Mouse (Mus musculus) embryonic facial prominence, embryonic 14.5 days (tissue): ENCODE measurements around the gene Epc2. TPM values are rescaled to one million over a fixed set of nuclear protein-coding genes. Genes with fewer than 3 reads are reported as not detected.

Experiments
- ATAC-seq: fragments of 200-750 bp; cut with Nextera tagmentation; 2 replicates; pipeline ENCODE4 v1.8.0; 2017; ENCODE audit warnings: low read depth, moderate number of reproducible peaks, moderate TSS enrichment
- DNase-seq: peaks from one replicate; pipeline ENCODE4 v3.0.0-alpha.2; 2015; ENCODE audit warnings: low spot score
- H3K27ac ChIP-seq: fragments of 300-500 bp; sonication (generic); replicated peaks from 2 replicates; pipeline ENCODE4 v1.5.1; 2014; ENCODE audit warnings: low read depth, mild to moderate bottlenecking, low read length, moderate library complexity
- H3K27me3 ChIP-seq: fragments of 300-500 bp; sonication (generic); replicated peaks from 2 replicates; pipeline ENCODE4 v1.6.1; 2014; ENCODE audit warnings: low read length; ENCODE audit not compliant: control insufficient read depth, insufficient read depth
- H3K36me3 ChIP-seq: fragments of 300-500 bp; sonication (generic); 2 replicates; pipeline ENCODE4 v1.6.1; 2014; ENCODE audit warnings: low read length, mixed read lengths; ENCODE audit not compliant: control insufficient read depth, insufficient read depth
- H3K4me1 ChIP-seq: fragments of 300-500 bp; sonication (generic); 2 replicates; pipeline ENCODE4 v1.6.1; 2014; ENCODE audit warnings: antibody characterized with exemption, low read length; ENCODE audit not compliant: control insufficient read depth, insufficient read depth
- H3K4me2 ChIP-seq: fragments of 300-500 bp; sonication (generic); 2 replicates; pipeline ENCODE4 v1.6.1; 2014; ENCODE audit warnings: low read depth, mild to moderate bottlenecking, low read length, moderate library complexity, mixed read lengths
- H3K4me3 ChIP-seq: fragments of 300-500 bp; sonication (generic); 2 replicates; pipeline ENCODE4 v1.5.1; 2014; ENCODE audit warnings: low read depth, mild to moderate bottlenecking, low read length
- H3K9ac ChIP-seq: fragments of 300-500 bp; sonication (generic); 2 replicates; pipeline ENCODE4 v1.6.1; 2014; ENCODE audit warnings: low read depth, mild to moderate bottlenecking, low read length, moderate library complexity, mixed read lengths
- H3K9me3 ChIP-seq: fragments of 300-500 bp; sonication (generic); 2 replicates; pipeline ENCODE4 v1.6.1; 2016; ENCODE audit warnings: low read length; ENCODE audit not compliant: control insufficient read depth
- WGBS: fragments of 180-500 bp; shearing (Covaris S2); extraction: QIAGEN DNeasy Blood & Tissue Kit; methylation state at CpG from one replicate; pipeline ENCODE4 v1.1.7; 2014; 5-methylcytosine and 5-hydroxymethylcytosine counted together
- polyA plus RNA-seq: library from polyadenylated mRNA; unstranded; fragments of >200 nt; fragmentation: Nextera tagmentation; extraction: Ambion mirVana; gene quantifications from 2 replicates; pipeline ENCODE4 v1.2.1, GENCODE M21; 2014

Gene Epc2
- 8.3 and 9.7 TPM in 2 replicates for polyA plus RNA-seq

DNA sequence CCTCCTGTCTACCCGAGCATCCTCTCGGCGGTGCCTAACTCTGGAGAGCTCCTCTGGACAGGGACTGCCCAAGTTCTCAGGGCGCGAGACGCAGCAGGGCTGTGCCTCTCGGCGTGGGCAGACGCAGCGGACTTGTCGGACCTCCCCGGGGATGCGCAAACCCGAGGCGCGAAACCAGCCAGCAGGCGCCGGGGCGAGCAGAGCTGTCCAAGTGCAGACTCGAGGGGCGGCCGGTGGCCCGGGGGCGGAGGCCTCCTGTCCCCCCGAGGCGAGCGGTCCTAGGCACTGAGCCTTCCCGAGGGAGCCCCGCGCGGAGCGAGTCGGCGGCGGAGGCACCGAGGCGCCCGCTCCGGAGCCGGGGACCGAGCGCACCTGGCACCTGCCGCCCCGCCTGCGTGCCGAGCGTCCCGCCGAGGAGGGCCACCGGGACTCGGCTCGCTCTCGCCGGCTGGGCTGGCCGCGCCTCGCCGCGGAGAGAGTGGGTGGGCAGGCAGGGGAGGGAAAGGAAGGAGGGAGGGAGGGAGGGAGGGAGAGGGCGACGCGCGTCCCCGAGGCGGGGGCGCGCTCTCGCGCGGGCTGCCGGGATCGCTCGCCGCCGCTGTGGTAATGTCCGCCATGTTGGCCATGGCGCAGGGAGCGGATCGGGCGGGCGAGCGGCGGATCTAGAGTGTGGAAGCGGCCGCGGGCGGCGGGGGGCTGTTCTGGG is at the start of gene Epc2:
TSS of gene Epc2 (plus strand) at position 556 of the 706 bp plus-strand sequence.
- WGBS = 0% methylated on average over 27 of the region's 88 CpGs
- peak within 1 kb of the TSS; percentile 100 for H3K27ac ChIP-seq
- peak within 1 kb of the TSS; percentile 98 for H3K9ac ChIP-seq
- H3K27me3 ChIP-seq = no peaks in the 10 kb centered on the region
- ATAC-seq (peak; percentile 88), DNase-seq (peak; percentile 88)
- peak within 1 kb of the TSS; percentile 85 for H3K4me2 ChIP-seq
- H3K36me3 ChIP-seq = no peaks in the 10 kb centered on the region
- no peaks in the 10 kb centered on the region for H3K9me3 ChIP-seq
- H3K4me1 ChIP-seq = peaks cover 17% of the 10 kb centered on the region; the same call in 1 of the 2 replicates
- peak within 1 kb of the TSS; percentile 98 for H3K4me3 ChIP-seq

- WGBS = 22% methylated on average over 2 of the region's 2 CpGs
- DNase-seq = no peak
- Histone ChIP-seq H3K36me3 (no peaks in the 10 kb centered on the region), H3K27ac (no peak overlapping the region), H3K4me3 (no peak overlapping the region), H3K4me2 (no peak overlapping the region), H3K9ac (no peak overlapping the region), H3K4me1 (no peaks in the 10 kb centered on the region), H3K9me3 (no peaks in the 10 kb centered on the region), H3K27me3 (no peaks in the 10 kb centered on the region)
- no peak for ATAC-seq
Observed at GRCm38 (mm10) chr2:49405954-49406353, 45.3 kb upstream of the Epc2 start.

- Histone ChIP-seq H3K4me2 (no peak overlapping the region), H3K9me3 (no peaks in the 10 kb centered on the region), H3K27ac (no peak overlapping the region), H3K9ac (no peak overlapping the region), H3K36me3 (no peaks in the 10 kb centered on the region), H3K27me3 (no peaks in the 10 kb centered on the region), H3K4me3 (no peak overlapping the region), H3K4me1 (no peaks in the 10 kb centered on the region)
- DNase-seq (no peak), ATAC-seq (no peak)
- 80% methylated on average over 5 of the region's 5 CpGs for WGBS
Observed at GRCm38 (mm10) chr2:49411685-49412084, 39.6 kb upstream of the Epc2 start.

DNA sequence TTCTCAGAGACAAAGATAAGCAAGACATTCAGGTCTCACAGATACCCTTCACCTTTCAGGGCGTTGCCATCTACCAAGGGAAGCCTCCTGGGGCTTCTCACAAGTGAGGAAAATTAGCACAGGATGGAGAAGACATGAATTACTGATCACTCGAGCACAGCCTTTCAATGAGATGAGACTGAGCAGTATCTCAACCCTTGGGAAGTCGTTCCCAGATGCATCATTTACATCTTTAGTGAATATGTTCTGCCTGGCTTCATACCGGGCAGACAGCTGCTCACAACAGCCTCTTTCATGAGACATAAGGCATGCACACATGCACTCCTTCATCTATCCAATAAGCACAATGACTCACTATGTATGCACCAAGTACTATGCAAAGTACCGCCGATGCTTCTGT is 38.7 kb upstream of the Epc2 start:
- 79% methylated on average over 6 of the region's 6 CpGs for WGBS
- Histone ChIP-seq H3K4me3 (no peak overlapping the region), H3K9me3 (no peaks in the 10 kb centered on the region), H3K4me1 (no peaks in the 10 kb centered on the region), H3K27me3 (no peaks in the 10 kb centered on the region), H3K9ac (no peak overlapping the region), H3K4me2 (no peak overlapping the region), H3K27ac (no peak overlapping the region), H3K36me3 (no peaks in the 10 kb centered on the region)
- DNase-seq = no peak
- no peak for ATAC-seq

DNA sequence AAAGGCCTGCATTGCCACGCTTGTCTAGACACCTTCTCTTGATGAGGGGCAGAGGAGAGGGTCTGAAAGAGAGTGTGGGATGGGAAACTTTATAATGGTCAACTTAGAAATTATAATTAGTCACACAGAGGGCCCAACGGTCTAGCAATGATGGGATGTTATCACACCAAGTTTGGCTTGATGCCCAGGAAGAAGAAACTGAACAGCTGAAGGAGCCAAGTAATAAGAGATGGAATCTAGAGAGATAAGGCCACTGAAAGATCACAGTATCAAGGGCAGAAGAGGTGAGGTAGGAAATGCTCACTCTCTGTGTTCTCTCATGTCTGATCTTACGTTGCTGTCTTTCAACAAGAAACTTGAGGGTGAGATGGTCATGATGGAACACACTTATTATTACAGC is 35.4 kb upstream of the Epc2 start:
- Histone ChIP-seq H3K4me1 (no peaks in the 10 kb centered on the region), H3K9ac (no peak overlapping the region), H3K4me2 (no peak overlapping the region), H3K9me3 (no peaks in the 10 kb centered on the region), H3K36me3 (no peaks in the 10 kb centered on the region), H3K4me3 (no peak overlapping the region), H3K27me3 (no peaks in the 10 kb centered on the region), H3K27ac (no peak overlapping the region)
- WGBS = 67% methylated on average over 3 of the region's 3 CpGs
- ATAC-seq = no peak
- DNase-seq = no peak

GRCm38 (mm10) chr2:49417018-49417604 is 34.2 kb upstream of the Epc2 start:
- no peak overlapping the region for H3K4me2 ChIP-seq
- no peak overlapping the region for H3K4me3 ChIP-seq
- ATAC-seq (no peak), DNase-seq (no peak)
- no peak overlapping the region for H3K9ac ChIP-seq
- H3K27ac ChIP-seq = no peak overlapping the region
- H3K27me3 ChIP-seq = no peaks in the 10 kb centered on the region
- WGBS = 79% methylated on average over 10 of the region's 10 CpGs
- no peaks in the 10 kb centered on the region for H3K36me3 ChIP-seq
- no peaks in the 10 kb centered on the region for H3K4me1 ChIP-seq
- no peaks in the 10 kb centered on the region for H3K9me3 ChIP-seq

- Histone ChIP-seq H3K4me1 (no peaks in the 10 kb centered on the region), H3K36me3 (no peaks in the 10 kb centered on the region), H3K27me3 (no peaks in the 10 kb centered on the region), H3K4me3 (no peak overlapping the region), H3K27ac (no peak overlapping the region), H3K9me3 (no peaks in the 10 kb centered on the region), H3K9ac (no peak overlapping the region), H3K4me2 (no peak overlapping the region)
- no peak for DNase-seq
- ATAC-seq = no peak
- 83% methylated on average over 3 of the region's 3 CpGs for WGBS
Observed at GRCm38 (mm10) chr2:49420396-49420795, 30.9 kb upstream of the Epc2 start.

- DNase-seq (no peak), ATAC-seq (no peak)
- Histone ChIP-seq H3K9me3 (no peaks in the 10 kb centered on the region), H3K4me2 (no peak overlapping the region), H3K4me1 (no peaks in the 10 kb centered on the region), H3K27ac (no peak overlapping the region), H3K36me3 (no peaks in the 10 kb centered on the region), H3K4me3 (no peak overlapping the region), H3K27me3 (no peaks in the 10 kb centered on the region), H3K9ac (no peak overlapping the region)
- WGBS = 63% methylated on average over 2 of the region's 2 CpGs
Observed at GRCm38 (mm10) chr2:49423857-49424256, 27.4 kb upstream of the Epc2 start.

GRCm38 (mm10) chr2:49424788-49425187 is 26.5 kb upstream of the Epc2 start:
- no peaks in the 10 kb centered on the region for H3K36me3 ChIP-seq
- 79% methylated on average over 4 of the region's 4 CpGs for WGBS

More at GRCm38 (mm10) chr2:49424788-49425187, 26.5 kb upstream of the Epc2 start:
- no peaks in the 10 kb centered on the region for H3K27me3 ChIP-seq
- no peak overlapping the region for H3K9ac ChIP-seq
- no peak overlapping the region for H3K27ac ChIP-seq
- H3K4me3 ChIP-seq = no peak overlapping the region
- DNase-seq (no peak), ATAC-seq (no peak)
- H3K4me2 ChIP-seq = no peak overlapping the region
- H3K9me3 ChIP-seq = no peaks in the 10 kb centered on the region
- H3K4me1 ChIP-seq = no peaks in the 10 kb centered on the region
